Mouse (Mus musculus): ENCODE data around the gene Sp1. TPM values are rescaled to one million over a fixed set of nuclear protein-coding genes. Genes with fewer than 3 reads are reported as not detected.

Gene Sp1
- polyA plus RNA-seq, 1 experiment from 2014 or later, result 14.4 TPM

DNA sequence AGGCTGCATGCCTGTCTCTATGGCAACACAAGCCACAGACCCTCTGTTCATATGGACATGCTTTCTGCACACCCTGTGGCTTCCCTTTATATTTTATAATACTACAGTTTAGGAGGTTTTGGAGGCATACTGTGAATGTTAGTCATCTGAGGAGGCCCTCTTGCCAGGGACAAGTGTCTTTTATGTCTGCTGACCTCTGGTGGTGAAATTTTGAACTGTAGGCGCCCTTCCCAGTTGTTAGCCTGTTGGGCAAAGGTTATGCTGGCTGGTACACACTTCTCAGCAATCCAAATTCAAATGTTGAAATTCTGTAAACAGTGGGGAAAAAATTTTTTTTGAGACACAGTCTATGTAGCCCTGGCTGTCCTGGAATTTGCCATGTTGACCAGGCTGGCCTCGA is 36.5 kb downstream of the Sp1 start:
- H3K9ac ChIP-seq (ENCODE audit: low read length), result no peak overlapping the region
- H3K27me3 ChIP-seq (replicated peaks; ENCODE audit: control insufficient read depth, insufficient read depth, low read length), result no peaks in the 10 kb centered on the region
- no peak overlapping the region for H3K4me2 ChIP-seq (ENCODE audit: low read length)
- H3K9me3 ChIP-seq (ENCODE audit: control insufficient read depth, low read length), result no peaks in the 10 kb centered on the region
- 46% methylated on average over 2 of the region's 2 CpGs for WGBS
- H3K36me3 ChIP-seq (ENCODE audit: control insufficient read depth, insufficient read depth, low read length), result 0 out of 2 replicates have a peak, but pooled peaks cover 4% of the 10 kb centered on the region
- ATAC-seq (replicated peaks; ENCODE audit: low FRiP score, low TSS enrichment, low read depth) (0 out of 2 replicates have a peak, but pooled peaks have one; percentile 18), DNase-seq (ENCODE audit: low spot score) (peak; percentile 98)
- H3K4me3 ChIP-seq (ENCODE audit: low read depth, low read length), result no peak overlapping the region
- H3K27ac ChIP-seq (ENCODE audit: low read depth), result no peak overlapping the region
- H3K4me1 ChIP-seq (replicated peaks; ENCODE audit: control insufficient read depth, insufficient read depth, low read length), result no peaks in the 10 kb centered on the region

DNA sequence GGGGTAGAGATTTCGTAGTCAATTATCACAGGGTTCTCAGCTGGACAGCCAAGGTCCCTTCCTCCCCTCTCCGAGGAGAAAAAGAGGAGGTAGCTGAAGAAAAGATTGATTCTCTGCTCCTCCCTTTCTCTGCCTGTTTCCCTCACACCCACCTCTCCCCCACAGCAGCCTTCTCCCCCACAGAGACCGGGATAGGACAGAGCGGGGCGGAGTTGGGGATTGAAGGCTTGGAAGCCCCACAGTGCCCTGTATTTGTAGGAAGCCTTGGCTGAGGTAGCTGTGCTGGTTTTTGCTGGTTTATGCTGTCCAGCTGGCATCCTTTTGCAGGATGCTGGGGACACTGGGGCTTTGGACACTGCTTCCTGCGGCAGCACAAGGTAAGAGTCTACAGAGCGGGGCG is 39.2 kb downstream of the Sp1 start, which contains the start of gene Amhr2:
Gene Amhr2 (plus strand): TSS at position 222 of the 400 bp plus-strand sequence.
- Histone ChIP-seq H3K4me3 (ENCODE audit: low read depth, low read length) (no peak within 1 kb of the TSS), H3K4me2 (ENCODE audit: low read length) (no peak within 1 kb of the TSS), H3K27me3 (replicated peaks; ENCODE audit: control insufficient read depth, insufficient read depth, low read length) (no peaks in the 10 kb centered on the region), H3K27ac (ENCODE audit: low read depth) (no peak within 1 kb of the TSS), H3K9me3 (ENCODE audit: control insufficient read depth, low read length) (no peaks in the 10 kb centered on the region), H3K9ac (ENCODE audit: low read length) (no peak within 1 kb of the TSS), H3K36me3 (ENCODE audit: control insufficient read depth, insufficient read depth, low read length) (no peaks in the 10 kb centered on the region), H3K4me1 (replicated peaks; ENCODE audit: control insufficient read depth, insufficient read depth, low read length) (no peaks in the 10 kb centered on the region)
- WGBS, result 56% methylated on average over 8 of the region's 8 CpGs
- ATAC-seq (replicated peaks; ENCODE audit: low FRiP score, low TSS enrichment, low read depth) (no peak), DNase-seq (ENCODE audit: low spot score) (no peak)

DNA sequence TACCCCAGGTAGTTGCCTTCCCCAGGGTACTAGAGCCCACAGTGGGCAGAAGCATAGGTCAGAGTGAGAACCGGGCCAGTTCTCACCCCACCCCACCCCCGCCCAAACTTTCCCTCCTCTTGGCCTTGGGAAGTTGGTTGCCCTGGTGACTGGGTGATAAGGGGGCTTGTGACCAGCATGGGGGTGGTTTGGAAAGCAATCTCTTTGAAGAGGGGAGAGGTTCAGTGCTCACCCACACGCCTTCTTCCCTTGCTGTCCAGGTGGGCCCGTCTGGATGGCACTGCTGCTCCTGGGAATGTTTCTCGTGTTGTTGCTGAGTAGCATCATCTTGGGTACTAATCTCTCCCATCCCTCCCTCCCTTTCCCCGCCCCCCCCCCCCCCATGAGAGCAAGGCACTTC is 40.5 kb downstream of the Sp1 start:
- Histone ChIP-seq H3K27me3 (replicated peaks; ENCODE audit: control insufficient read depth, insufficient read depth, low read length) (no peaks in the 10 kb centered on the region), H3K9me3 (ENCODE audit: control insufficient read depth, low read length) (no peaks in the 10 kb centered on the region), H3K27ac (ENCODE audit: low read depth) (no peak overlapping the region), H3K4me2 (ENCODE audit: low read length) (no peak overlapping the region), H3K9ac (ENCODE audit: low read length) (no peak overlapping the region), H3K4me3 (ENCODE audit: low read depth, low read length) (no peak overlapping the region), H3K36me3 (ENCODE audit: control insufficient read depth, insufficient read depth, low read length) (no peaks in the 10 kb centered on the region), H3K4me1 (replicated peaks; ENCODE audit: control insufficient read depth, insufficient read depth, low read length) (no peaks in the 10 kb centered on the region)
- DNase-seq (ENCODE audit: low spot score), result no peak
- no peak for ATAC-seq (replicated peaks; ENCODE audit: low FRiP score, low TSS enrichment, low read depth)
- WGBS, result 30% methylated on average over 6 of the region's 6 CpGs

DNA sequence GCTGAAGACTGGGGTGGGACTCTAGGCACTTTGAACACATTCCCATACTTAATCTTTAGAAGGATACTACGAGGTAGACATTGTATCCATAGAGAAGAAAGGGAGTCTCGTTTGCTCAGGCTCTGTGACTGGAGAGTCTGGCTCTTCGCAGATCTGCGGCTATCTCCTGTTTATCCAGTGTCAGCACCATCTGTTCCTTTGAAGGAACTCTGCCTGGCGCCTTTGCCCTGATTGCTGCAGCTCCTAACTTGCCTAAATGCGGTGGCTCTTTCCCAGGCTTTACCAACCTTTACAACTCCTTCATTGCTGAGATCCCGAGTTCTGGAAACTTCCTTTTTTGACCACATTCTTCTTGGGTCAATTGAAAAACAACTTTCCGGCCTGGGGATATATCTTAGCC is 43.4 kb downstream of the Sp1 start:
- Histone ChIP-seq H3K4me2 (ENCODE audit: low read length) (no peak overlapping the region), H3K9me3 (ENCODE audit: control insufficient read depth, low read length) (no peaks in the 10 kb centered on the region), H3K9ac (ENCODE audit: low read length) (no peak overlapping the region), H3K27me3 (replicated peaks; ENCODE audit: control insufficient read depth, insufficient read depth, low read length) (no peaks in the 10 kb centered on the region), H3K27ac (ENCODE audit: low read depth) (no peak overlapping the region), H3K36me3 (ENCODE audit: control insufficient read depth, insufficient read depth, low read length) (no peaks in the 10 kb centered on the region), H3K4me1 (replicated peaks; ENCODE audit: control insufficient read depth, insufficient read depth, low read length) (no peaks in the 10 kb centered on the region), H3K4me3 (ENCODE audit: low read depth, low read length) (no peak overlapping the region)
- ATAC-seq (replicated peaks; ENCODE audit: low FRiP score, low TSS enrichment, low read depth) (no peak), DNase-seq (ENCODE audit: low spot score) (no peak)
- WGBS, result 39% methylated on average over 8 of the region's 8 CpGs

DNA sequence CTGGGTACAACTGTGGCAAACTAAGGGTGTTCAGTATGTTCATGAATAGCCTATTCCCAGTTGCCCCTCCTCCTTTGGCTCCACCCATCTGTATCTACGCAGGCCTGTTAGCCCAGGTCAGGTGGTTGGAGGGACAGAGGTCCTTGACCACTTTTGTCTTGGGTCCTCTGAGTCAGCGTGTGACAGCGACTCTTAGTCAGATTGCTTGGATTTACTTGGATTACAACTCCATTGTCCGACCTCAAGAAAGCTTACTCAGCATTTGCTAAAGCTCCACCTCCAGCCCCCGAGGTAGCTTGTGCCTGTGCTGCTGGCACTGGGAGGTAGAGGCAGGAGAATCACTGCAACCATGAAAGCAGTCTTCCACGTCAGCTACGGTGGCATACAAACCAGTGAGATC is 45.0 kb downstream of the Sp1 start:
- Histone ChIP-seq H3K36me3 (ENCODE audit: control insufficient read depth, insufficient read depth, low read length) (no peaks in the 10 kb centered on the region), H3K4me2 (ENCODE audit: low read length) (no peak overlapping the region), H3K4me1 (replicated peaks; ENCODE audit: control insufficient read depth, insufficient read depth, low read length) (no peaks in the 10 kb centered on the region), H3K9me3 (ENCODE audit: control insufficient read depth, low read length) (no peaks in the 10 kb centered on the region), H3K9ac (ENCODE audit: low read length) (no peak overlapping the region), H3K27me3 (replicated peaks; ENCODE audit: control insufficient read depth, insufficient read depth, low read length) (no peaks in the 10 kb centered on the region), H3K27ac (ENCODE audit: low read depth) (no peak overlapping the region), H3K4me3 (ENCODE audit: low read depth, low read length) (no peak overlapping the region)
- ATAC-seq (replicated peaks; ENCODE audit: low FRiP score, low TSS enrichment, low read depth) (0 out of 2 replicates have a peak, but pooled peaks have one; percentile 34), DNase-seq (ENCODE audit: low spot score) (no peak)
- WGBS, result 32% methylated on average over 7 of the region's 7 CpGs

DNA sequence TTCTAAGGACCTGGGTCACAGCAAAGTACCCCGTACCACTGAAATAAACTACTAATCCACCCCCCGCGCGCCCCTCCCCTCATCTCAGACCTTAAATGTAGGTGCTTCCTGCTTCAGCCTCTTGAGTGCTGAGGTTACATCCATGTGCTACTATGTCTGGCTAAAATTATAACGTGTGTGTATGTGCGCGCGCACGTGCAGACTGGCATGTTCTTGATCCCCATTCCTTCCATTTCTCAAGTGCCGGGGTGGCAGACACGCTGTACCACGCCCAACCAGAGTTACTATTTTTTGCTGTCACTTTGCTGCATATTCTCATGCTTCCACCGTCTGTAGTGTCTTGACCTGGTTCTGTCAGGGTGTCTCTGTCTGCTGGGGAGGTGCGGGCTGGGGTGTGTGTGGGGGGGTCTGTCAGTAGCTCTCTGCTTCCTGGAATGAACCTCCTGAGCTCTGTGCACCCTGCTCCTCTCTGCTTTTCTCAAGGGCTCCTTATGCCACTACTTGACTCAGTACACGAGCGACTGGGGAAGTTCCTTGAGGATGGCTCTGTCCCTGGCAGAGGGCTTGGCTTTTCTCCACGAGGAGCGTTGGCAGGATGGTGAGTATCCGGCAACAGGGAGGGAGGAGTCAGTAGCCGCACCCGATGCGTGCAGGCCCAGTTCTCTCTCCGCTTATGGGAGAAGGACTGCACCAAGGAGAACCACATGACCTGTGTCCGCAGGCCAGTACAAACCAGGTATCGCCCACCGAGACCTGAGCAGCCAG is 45.9 kb downstream of the Sp1 start:
- Histone ChIP-seq H3K4me3 (ENCODE audit: low read depth, low read length) (no peak overlapping the region), H3K27me3 (replicated peaks; ENCODE audit: control insufficient read depth, insufficient read depth, low read length) (no peaks in the 10 kb centered on the region), H3K27ac (ENCODE audit: low read depth) (no peak overlapping the region), H3K9me3 (ENCODE audit: control insufficient read depth, low read length) (no peaks in the 10 kb centered on the region), H3K36me3 (ENCODE audit: control insufficient read depth, insufficient read depth, low read length) (no peaks in the 10 kb centered on the region), H3K9ac (ENCODE audit: low read length) (no peak overlapping the region), H3K4me1 (replicated peaks; ENCODE audit: control insufficient read depth, insufficient read depth, low read length) (no peaks in the 10 kb centered on the region), H3K4me2 (ENCODE audit: low read length) (no peak overlapping the region)
- 79% methylated on average over 26 of the region's 26 CpGs for WGBS
- ATAC-seq (replicated peaks; ENCODE audit: low FRiP score, low TSS enrichment, low read depth) (no peak), DNase-seq (ENCODE audit: low spot score) (no peak)

DNA sequence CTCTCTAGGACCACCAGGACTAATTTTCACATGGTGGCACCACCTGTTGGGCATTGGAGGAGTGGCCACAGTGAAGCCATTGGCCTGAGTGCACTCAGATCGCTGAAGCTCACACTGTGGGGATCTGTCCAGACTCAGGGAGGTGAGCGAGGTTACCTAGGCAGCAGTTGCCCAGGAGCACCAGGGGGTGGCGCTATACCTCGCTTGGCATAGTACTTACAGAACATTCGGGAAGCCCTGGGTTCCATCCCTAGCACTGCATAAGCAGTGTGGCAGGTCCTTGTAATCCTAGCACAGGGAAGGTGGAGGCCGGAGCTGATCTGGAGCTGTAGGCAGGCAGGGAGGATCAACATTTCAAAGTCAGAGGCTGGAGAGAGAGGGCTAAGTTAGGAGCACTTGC is 50.0 kb downstream of the Sp1 start:
- Histone ChIP-seq H3K9ac (ENCODE audit: low read length) (no peak overlapping the region), H3K4me3 (ENCODE audit: low read depth, low read length) (no peak overlapping the region), H3K27me3 (replicated peaks; ENCODE audit: control insufficient read depth, insufficient read depth, low read length) (no peaks in the 10 kb centered on the region), H3K36me3 (ENCODE audit: control insufficient read depth, insufficient read depth, low read length) (no peaks in the 10 kb centered on the region), H3K27ac (ENCODE audit: low read depth) (no peak overlapping the region), H3K4me1 (replicated peaks; ENCODE audit: control insufficient read depth, insufficient read depth, low read length) (no peaks in the 10 kb centered on the region; the same call in 1 of the 2 replicates), H3K4me2 (ENCODE audit: low read length) (no peak overlapping the region), H3K9me3 (ENCODE audit: control insufficient read depth, low read length) (no peaks in the 10 kb centered on the region)
- WGBS, result 38% methylated on average over 6 of the region's 6 CpGs
- DNase-seq (ENCODE audit: low spot score) (no peak), ATAC-seq (replicated peaks; ENCODE audit: low FRiP score, low TSS enrichment, low read depth) (no peak)

DNA sequence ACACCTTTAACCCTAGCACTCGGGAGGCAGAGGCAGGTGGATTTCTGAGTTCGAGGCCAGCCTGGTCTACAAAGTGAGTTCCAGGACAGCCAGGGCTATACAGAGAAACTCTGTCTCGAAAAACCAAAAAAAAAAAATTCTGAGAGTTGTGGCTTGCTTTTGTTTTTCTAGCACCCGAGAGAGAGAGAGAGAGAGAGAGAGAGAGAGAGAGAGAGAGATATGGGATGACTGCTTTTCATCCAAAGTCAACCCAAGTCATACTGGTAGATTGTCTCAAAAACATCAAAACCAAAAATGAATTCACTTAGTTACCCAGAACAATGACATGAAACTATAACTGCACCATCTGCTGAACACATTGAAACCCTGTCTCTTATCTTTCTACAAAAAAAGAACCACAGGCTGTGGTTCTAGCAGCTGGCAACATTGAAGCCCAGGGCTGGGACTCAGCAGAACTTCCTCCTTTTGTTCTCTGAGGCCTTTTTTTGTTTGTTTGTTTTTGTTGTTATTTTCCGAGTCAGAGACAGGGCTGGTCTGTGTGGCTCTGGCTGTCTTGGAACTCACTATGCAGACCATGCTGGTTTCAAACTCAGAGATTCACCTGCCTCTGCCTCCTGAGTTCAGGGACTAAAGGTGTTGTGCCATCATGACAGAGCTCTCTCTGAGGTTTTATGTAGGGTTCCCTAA is 52.2 kb downstream of the Sp1 start:
- Histone ChIP-seq H3K27me3 (replicated peaks; ENCODE audit: control insufficient read depth, insufficient read depth, low read length) (no peaks in the 10 kb centered on the region), H3K36me3 (ENCODE audit: control insufficient read depth, insufficient read depth, low read length) (no peaks in the 10 kb centered on the region), H3K4me3 (ENCODE audit: low read depth, low read length) (0 out of 2 replicates have a peak overlapping the region, but pooled peaks have one; percentile 39), H3K27ac (ENCODE audit: low read depth) (no peak overlapping the region), H3K4me1 (replicated peaks; ENCODE audit: control insufficient read depth, insufficient read depth, low read length) (no peaks in the 10 kb centered on the region; the same call in 1 of the 2 replicates), H3K9ac (ENCODE audit: low read length) (no peak overlapping the region), H3K4me2 (ENCODE audit: low read length) (peak overlapping the region; percentile 53), H3K9me3 (ENCODE audit: control insufficient read depth, low read length) (no peaks in the 10 kb centered on the region)
- 71% methylated on average over 5 of the region's 5 CpGs for WGBS
- ATAC-seq (replicated peaks; ENCODE audit: low FRiP score, low TSS enrichment, low read depth) (no peak), DNase-seq (ENCODE audit: low spot score) (no peak)
